Mouse (Mus musculus) cerebellum, postnatal 14 days (tissue): ENCODE data around the gene 2510002D24Rik.
"Not testable (repeated sequence)": the region's sequence is repeated elsewhere in the genome, so short reads cannot be mapped to it uniquely, and the experiment has no call there.

Experiments used
- DNase-seq, 2 experiments: peaks; one replicate each; pipeline ENCODE4 v3.0.0; 2021; ENCODE audit warnings: mixed read lengths in 2 of 2

The 2510002D24Rik gene

GRCm38 (mm10) chr16:18836468-18837208 is at the start of gene 2510002D24Rik, which contains the start of gene Gm28539:
2510002D24Rik (plus strand) TSS chr16:18836578.
Gm28539 (plus strand) TSS chr16:18836584.
- peak; percentile 98 to 99 for DNase-seq

- DNase-seq = no peak
Measured at GRCm38 (mm10) chr16:18786652-18787051, 49.7 kb upstream of the 2510002D24Rik start.

GRCm38 (mm10) chr16:18788627-18789406 is 47.6 kb upstream of the 2510002D24Rik start:
- DNase-seq = no peak

GRCm38 (mm10) chr16:18795223-18795899 is 41.0 kb upstream of the 2510002D24Rik start:
- no peak for DNase-seq

GRCm38 (mm10) chr16:18796645-18797044 is 39.7 kb upstream of the 2510002D24Rik start:
- DNase-seq = no peak

- DNase-seq = no peak
Measured at GRCm38 (mm10) chr16:18798151-18798550, 38.2 kb upstream of the 2510002D24Rik start.

GRCm38 (mm10) chr16:18798841-18799240 is 37.5 kb upstream of the 2510002D24Rik start:
- DNase-seq = peak; percentile 68 to 79

- DNase-seq = no peak
Measured at GRCm38 (mm10) chr16:18805746-18806145, 30.6 kb upstream of the 2510002D24Rik start.

- DNase-seq = no peak
Measured at GRCm38 (mm10) chr16:18809001-18809400, 27.4 kb upstream of the 2510002D24Rik start.

- peak in 1 of 2 experiments; percentile 48 for DNase-seq
Measured at GRCm38 (mm10) chr16:18811032-18811431, 25.3 kb upstream of the 2510002D24Rik start.

- DNase-seq = peak; percentile 89 to 91
Measured at GRCm38 (mm10) chr16:18811468-18812384, 24.7 kb upstream of the 2510002D24Rik start, which contains the start of the genes Ufd1 and Cdc45. Ufd1 (plus strand) TSS chr16:18811779. Cdc45 (minus strand) TSS chr16:18811987.

GRCm38 (mm10) chr16:18812385-18812910 is 23.9 kb upstream of the 2510002D24Rik start:
- no peak for DNase-seq

GRCm38 (mm10) chr16:18822356-18822755 is 14.0 kb upstream of the 2510002D24Rik start:
- DNase-seq = no peak

- no peak for DNase-seq
Measured at GRCm38 (mm10) chr16:18822925-18823324, 13.5 kb upstream of the 2510002D24Rik start.

- DNase-seq = no peak
Measured at GRCm38 (mm10) chr16:18828630-18829029, 7.7 kb upstream of the 2510002D24Rik start.

- peak in 1 of 2 experiments; percentile 10 for DNase-seq
Measured at GRCm38 (mm10) chr16:18829102-18829501, 7.3 kb upstream of the 2510002D24Rik start.

GRCm38 (mm10) chr16:18833486-18833885 is 2.9 kb upstream of the 2510002D24Rik start:
- DNase-seq = no peak

- DNase-seq = no peak
Measured at GRCm38 (mm10) chr16:18836073-18836467, 308 bp upstream of the 2510002D24Rik start.

GRCm38 (mm10) chr16:18838346-18838745 is 2.0 kb downstream of the 2510002D24Rik start:
- DNase-seq = no peak

- DNase-seq = no peak
Measured at GRCm38 (mm10) chr16:18846301-18846820, 10.0 kb downstream of the 2510002D24Rik start.

GRCm38 (mm10) chr16:18849521-18850190 is 13.3 kb downstream of the 2510002D24Rik start:
- not testable (repeated sequence) for DNase-seq
